Mouse (Mus musculus) T-cell, adult 2 months (primary cell): ENCODE results near the gene Vmn1r119.
"Not testable (repeated sequence)": the region's sequence is repeated elsewhere in the genome, so short reads cannot be mapped to it uniquely, and the experiment has no call there.

ENCODE experiments used
- DNase-seq: peaks from one replicate; pipeline ENCODE4 v3.0.0; 2022; ENCODE audit warnings: low spot score

Gene Vmn1r119

DNA sequence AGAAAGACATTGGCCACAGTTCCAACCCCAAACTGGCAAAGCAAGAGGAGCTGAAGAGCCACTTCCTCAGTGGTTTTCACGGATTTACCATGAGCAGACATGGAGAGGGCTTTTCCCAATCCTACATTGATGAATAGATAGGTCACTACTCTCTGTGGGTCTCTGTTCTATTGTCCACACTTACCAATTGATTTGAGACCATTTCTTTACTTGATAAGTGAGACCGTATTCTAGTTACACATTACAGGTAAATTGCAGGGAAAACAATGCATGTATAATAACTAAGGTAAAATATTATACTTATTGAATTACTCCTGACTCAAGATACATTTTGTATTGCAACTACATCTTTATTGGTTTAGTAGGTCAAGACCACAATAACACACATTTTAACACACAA is at the start of gene Vmn1r119:
TSS of gene Vmn1r119 (minus strand) at position 101 of the 400 bp plus-strand sequence.
- not testable (repeated sequence) for DNase-seq

DNA sequence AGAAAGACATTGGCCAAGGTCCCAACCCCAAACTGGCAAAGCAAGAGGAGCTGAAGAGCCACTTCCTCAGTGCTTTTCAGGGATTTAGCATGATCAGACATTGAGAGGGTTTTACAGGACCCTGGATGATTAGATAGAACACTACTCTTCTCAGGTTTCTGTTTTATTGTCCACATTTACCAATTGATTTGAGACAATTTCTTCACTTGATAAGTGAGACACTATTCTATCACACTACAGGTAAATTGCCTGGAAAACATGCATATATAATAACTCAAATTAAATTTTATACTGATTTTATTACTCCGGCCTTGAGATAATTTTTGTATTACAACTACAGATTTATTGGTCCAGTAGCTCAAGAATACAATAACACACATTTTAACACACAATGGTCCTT is 41.4 kb upstream of the Vmn1r119 start, which contains the start of gene Vmn1r120:
TSS of gene Vmn1r120 (minus strand) at position 101 of the 400 bp plus-strand sequence.
- not testable (repeated sequence) for DNase-seq
